Mouse (Mus musculus): ENCODE measurements at regions not wholly inside any gene's neighbourhood (a gene's known extent, or its start where the extent isn't known, plus 50 kb on each side); places are given as distances from the start of the nearest gene placed in this dataset.

DNA sequence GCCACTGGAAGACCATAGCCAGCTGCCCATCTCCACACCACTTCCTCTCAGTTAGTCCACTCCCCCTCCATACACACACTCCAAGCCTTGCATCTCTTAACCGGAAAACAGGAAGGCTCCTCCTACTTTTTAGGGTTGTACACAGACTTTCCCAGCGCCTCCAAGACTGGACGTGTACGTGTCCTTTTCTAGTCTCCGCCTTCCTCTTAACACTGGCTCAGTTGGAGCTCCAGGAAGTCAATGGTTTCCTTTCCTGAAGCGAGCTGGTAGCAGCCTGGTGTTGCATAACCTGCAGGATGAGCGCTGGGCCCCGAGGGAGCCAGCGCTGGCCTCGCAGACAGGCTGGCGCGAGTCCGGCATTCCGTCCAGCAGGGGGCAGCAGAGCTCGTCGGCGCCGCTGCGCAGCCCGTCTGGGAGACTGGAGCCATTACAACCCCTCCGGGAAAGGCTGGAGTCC is 95.5 kb upstream of the Oxgr1 start:
- Histone ChIP-seq H3K36me3 (no peaks in the 10 kb centered on the region), H3K4me1 (no peaks in the 10 kb centered on the region), H3K27me3 (replicated peaks) (no peaks in the 10 kb centered on the region), H3K9ac (no peak overlapping the region), H3K4me2 (peak overlapping the region; percentile 43), H3K9me3 (no peaks in the 10 kb centered on the region), H3K27ac (peak overlapping the region; percentile 33; the same call in 1 of the 2 replicates), H3K4me3 (replicated peaks) (peak overlapping the region; percentile 21; the same call in 1 of the 2 replicates)
- ATAC-seq (ENCODE audit: insufficient read depth, low FRiP score, low read depth): peak; percentile 93
- 1% methylated on average over 21 of the region's 21 CpGs for WGBS

DNA sequence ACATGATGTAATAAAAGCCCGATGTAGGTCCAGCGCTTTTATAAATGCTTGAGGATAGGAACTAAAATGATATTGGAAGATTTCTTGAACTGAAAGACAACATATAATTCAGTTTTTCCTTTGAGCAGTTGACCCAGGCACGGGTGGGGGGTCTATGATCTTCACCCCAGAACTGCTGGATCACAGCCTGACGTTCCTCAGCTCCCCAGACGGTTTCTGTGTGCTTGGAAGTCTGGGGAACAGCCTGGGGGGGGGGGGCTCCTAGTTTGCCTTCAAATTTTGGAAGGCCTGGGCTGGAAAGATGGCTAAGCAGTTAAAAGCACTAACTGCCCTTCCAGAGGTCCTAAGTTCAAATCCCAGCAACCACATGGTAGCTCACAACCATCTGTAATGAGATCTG is 96.3 kb upstream of the Oxgr1 start:
- Histone ChIP-seq H3K36me3 (no peaks in the 10 kb centered on the region), H3K9me3 (no peaks in the 10 kb centered on the region), H3K4me2 (no peak overlapping the region), H3K27ac (no peak overlapping the region), H3K4me3 (replicated peaks) (no peak overlapping the region), H3K9ac (no peak overlapping the region), H3K4me1 (no peaks in the 10 kb centered on the region), H3K27me3 (replicated peaks) (no peaks in the 10 kb centered on the region)
- no peak for ATAC-seq (ENCODE audit: insufficient read depth, low FRiP score, low read depth)
- WGBS: 82% methylated on average over 5 of the region's 5 CpGs

DNA sequence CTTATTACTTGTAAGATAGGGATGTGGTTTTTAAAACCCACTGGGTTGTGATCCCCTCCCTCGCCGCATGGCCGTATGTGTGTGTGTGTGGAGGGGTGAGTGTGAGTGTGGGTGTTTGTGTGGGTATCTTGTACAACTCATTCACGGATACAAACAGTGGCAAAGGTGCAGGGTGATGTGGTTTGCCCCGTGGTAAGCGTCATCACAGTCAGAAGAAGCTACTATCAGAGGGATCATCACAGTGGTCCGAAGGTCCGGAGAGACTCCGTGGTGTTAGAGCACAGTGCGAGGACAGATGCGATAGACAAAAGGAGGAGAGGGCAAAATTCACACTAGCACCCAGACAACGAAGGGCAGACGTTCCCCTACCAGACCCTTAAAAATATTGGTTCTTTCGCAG is 97.0 kb upstream of the Oxgr1 start:
- H3K4me3 ChIP-seq (replicated peaks): no peak overlapping the region
- H3K36me3 ChIP-seq: no peaks in the 10 kb centered on the region
- H3K9me3 ChIP-seq: no peaks in the 10 kb centered on the region
- H3K4me2 ChIP-seq: no peak overlapping the region
- no peak for ATAC-seq (ENCODE audit: insufficient read depth, low FRiP score, low read depth)
- 94% methylated on average over 14 of the region's 14 CpGs for WGBS
- H3K27ac ChIP-seq: no peak overlapping the region
- H3K9ac ChIP-seq: no peak overlapping the region
- H3K4me1 ChIP-seq: no peaks in the 10 kb centered on the region
- no peaks in the 10 kb centered on the region for H3K27me3 ChIP-seq (replicated peaks)

DNA sequence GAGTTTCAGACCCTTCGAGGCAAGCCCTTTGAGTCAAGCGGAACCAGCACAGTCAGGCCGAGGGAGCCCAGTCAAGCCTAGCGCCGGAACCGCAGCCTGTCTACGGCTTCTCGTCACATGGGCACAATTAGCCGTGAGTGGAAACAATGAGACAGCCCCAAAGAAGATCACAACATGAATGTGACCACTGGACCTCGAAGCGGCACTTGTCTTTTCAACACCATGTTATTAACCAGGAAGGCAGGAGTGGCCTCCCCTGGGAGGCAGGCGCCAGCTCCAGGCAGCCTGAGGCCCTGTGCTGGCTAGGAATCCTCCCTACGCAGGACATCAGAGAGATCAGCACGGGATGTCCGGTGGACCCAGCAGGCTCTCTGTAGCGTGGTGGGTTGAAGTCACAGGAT is 97.4 kb upstream of the Oxgr1 start:
- Histone ChIP-seq H3K27ac (no peak overlapping the region), H3K4me2 (no peak overlapping the region), H3K27me3 (replicated peaks) (no peaks in the 10 kb centered on the region), H3K4me1 (no peaks in the 10 kb centered on the region), H3K36me3 (no peaks in the 10 kb centered on the region), H3K9ac (no peak overlapping the region), H3K4me3 (replicated peaks) (no peak overlapping the region), H3K9me3 (no peaks in the 10 kb centered on the region)
- 86% methylated on average over 16 of the region's 16 CpGs for WGBS
- ATAC-seq (ENCODE audit: insufficient read depth, low FRiP score, low read depth): no peak

DNA sequence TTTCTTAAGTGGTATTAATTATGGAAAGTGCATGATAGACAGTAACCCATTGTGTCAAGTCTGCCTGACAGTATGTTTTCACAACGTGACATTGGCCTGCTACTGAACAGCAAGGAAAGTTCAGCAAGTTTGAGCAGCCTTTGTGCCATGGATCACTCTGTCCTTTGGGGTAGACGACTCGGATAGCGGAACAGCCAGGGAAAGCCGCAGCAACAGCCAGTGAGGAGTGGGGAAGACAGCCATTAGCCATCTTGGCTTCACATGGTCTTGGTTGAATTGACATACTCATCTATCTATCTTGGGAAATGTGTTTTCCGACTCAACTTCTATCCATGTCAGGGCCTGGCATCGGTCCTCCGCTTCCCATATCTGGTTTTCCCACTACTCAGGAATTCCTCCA is 98.0 kb upstream of the Oxgr1 start:
- ATAC-seq (ENCODE audit: insufficient read depth, low FRiP score, low read depth): no peak
- Histone ChIP-seq H3K9me3 (no peaks in the 10 kb centered on the region), H3K36me3 (no peaks in the 10 kb centered on the region), H3K4me3 (replicated peaks) (no peak overlapping the region), H3K27me3 (replicated peaks) (no peaks in the 10 kb centered on the region), H3K4me1 (no peaks in the 10 kb centered on the region), H3K9ac (no peak overlapping the region), H3K27ac (no peak overlapping the region), H3K4me2 (no peak overlapping the region)
- 91% methylated on average over 8 of the region's 8 CpGs for WGBS

DNA sequence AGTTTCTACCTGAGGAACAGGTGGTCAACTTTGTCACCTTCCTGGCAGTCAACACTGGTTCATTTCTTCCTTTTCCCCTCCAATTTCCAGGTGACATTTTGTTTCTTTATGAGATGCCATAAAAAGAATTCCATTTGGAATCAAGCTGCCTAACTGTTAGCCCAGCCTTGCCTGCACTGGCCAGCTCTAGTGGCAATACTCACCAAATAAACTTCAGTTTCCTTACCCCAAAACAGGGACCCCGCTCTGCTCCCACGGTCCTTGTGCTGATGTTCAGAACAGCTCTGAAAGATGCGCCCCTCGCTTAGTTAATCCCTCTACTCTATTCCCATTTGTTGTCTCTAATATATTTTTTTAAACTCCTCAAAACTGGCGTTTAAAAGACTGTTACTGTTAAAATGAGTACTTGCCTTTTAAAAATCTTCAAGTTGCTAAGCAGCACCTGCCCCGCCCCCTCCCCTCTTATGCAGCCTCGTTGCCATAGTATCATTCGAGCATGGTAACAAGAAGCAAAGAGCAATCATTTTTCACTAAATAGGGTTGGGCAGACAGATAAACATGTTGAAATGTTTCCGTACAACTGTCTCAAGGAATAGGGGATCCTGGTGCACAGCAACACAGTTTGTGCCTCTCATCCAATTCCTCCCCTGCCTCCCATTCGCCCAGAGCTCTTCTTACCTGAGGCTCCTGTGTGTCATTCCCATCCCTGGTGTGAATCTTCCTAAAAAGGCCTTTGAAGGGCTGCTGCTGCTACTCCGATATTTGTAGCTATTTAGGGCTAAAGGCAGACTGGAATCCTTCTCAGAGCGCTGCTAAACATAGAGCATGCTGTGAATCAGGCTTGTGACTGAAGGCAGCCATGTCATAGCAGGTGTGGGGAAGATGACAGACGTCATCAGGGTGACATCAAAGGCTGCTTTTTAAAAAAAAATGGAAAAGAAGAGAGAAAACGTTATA is 98.8 kb upstream of the Oxgr1 start:
- Histone ChIP-seq H3K27me3 (replicated peaks) (no peaks in the 10 kb centered on the region), H3K4me1 (no peaks in the 10 kb centered on the region), H3K4me2 (no peak overlapping the region), H3K27ac (no peak overlapping the region), H3K36me3 (no peaks in the 10 kb centered on the region), H3K9ac (no peak overlapping the region), H3K9me3 (no peaks in the 10 kb centered on the region), H3K4me3 (replicated peaks) (no peak overlapping the region)
- ATAC-seq (ENCODE audit: insufficient read depth, low FRiP score, low read depth): no peak
- WGBS: 69% methylated on average over 14 of the region's 14 CpGs

DNA sequence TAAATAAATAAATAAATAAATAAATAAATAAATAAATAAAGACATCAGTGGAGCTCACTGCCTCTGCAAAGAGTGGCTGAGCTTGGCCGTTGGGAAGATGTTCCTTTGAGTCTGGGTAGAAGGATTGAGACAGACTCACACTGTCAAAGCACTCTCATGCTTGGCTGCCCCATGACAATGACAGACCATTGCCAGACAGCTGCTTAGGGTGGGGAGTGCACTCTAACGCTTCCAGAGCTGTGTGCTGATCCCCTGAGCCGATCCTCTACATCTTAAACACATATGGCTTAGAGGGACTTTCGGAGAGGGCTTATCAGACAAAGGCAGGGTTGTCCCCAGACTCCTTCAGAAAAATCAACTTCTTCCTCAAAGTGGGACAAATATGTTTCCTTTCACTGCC is 100.0 kb upstream of the Oxgr1 start:
- WGBS: 61% methylated on average over 4 of the region's 4 CpGs
- Histone ChIP-seq H3K4me2 (no peak overlapping the region), H3K9ac (no peak overlapping the region), H3K27me3 (replicated peaks) (no peaks in the 10 kb centered on the region), H3K9me3 (no peaks in the 10 kb centered on the region), H3K4me1 (no peaks in the 10 kb centered on the region), H3K36me3 (no peaks in the 10 kb centered on the region), H3K4me3 (replicated peaks) (no peak overlapping the region), H3K27ac (no peak overlapping the region)
- no peak for ATAC-seq (ENCODE audit: insufficient read depth, low FRiP score, low read depth)

DNA sequence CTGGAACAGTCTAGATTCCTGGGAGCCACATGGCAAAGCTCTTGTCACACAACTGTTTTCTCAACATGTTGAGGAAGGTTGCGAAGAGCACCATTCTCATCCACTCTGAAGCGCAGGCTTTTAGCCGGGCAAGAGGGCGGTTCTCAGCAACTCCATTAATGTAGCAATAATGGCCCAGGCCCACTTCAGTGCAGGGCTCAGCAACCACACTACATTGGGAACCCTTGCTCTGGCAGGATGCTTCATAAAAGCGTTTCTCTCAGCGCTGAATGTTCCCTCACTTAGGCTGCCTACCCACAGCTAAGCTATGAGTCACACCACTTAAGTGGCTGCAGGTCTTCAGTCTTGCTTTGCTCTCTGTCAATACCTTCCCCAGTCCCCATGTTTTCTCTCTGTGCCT is 102.2 kb upstream of the Oxgr1 start:
- Histone ChIP-seq H3K36me3 (no peaks in the 10 kb centered on the region), H3K4me3 (replicated peaks) (no peak overlapping the region), H3K9me3 (no peaks in the 10 kb centered on the region), H3K4me2 (no peak overlapping the region), H3K27ac (no peak overlapping the region), H3K9ac (no peak overlapping the region), H3K4me1 (no peaks in the 10 kb centered on the region), H3K27me3 (replicated peaks) (no peaks in the 10 kb centered on the region)
- WGBS: 88% methylated on average over 6 of the region's 6 CpGs
- ATAC-seq (ENCODE audit: insufficient read depth, low FRiP score, low read depth): no peak

DNA sequence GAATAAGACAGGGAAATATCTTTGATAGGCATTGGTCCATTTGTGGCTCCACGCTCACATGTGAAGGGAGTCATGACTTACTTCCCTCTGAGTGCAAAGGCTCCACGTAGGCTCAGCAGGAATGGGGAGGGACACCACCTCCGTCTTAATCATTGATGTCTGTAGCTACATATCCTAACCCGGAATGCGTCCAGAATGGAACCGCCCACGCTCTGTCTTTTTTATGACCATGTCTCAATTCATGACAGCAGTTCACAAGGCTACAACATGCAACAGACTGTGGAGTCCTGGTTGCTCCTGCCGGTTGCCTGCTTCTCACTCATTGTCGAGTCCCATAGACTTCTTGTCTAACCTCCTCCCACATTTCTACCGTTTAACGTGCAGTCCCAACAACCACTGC is 104.1 kb upstream of the Oxgr1 start:
- no peak overlapping the region for H3K4me2 ChIP-seq
- no peak overlapping the region for H3K9ac ChIP-seq
- 84% methylated on average over 11 of the region's 11 CpGs for WGBS
- H3K36me3 ChIP-seq: no peaks in the 10 kb centered on the region
- no peaks in the 10 kb centered on the region for H3K4me1 ChIP-seq
- ATAC-seq (ENCODE audit: insufficient read depth, low FRiP score, low read depth): no peak
- no peak overlapping the region for H3K4me3 ChIP-seq (replicated peaks)
- no peaks in the 10 kb centered on the region for H3K27me3 ChIP-seq (replicated peaks)
- H3K9me3 ChIP-seq: no peaks in the 10 kb centered on the region
- no peak overlapping the region for H3K27ac ChIP-seq

DNA sequence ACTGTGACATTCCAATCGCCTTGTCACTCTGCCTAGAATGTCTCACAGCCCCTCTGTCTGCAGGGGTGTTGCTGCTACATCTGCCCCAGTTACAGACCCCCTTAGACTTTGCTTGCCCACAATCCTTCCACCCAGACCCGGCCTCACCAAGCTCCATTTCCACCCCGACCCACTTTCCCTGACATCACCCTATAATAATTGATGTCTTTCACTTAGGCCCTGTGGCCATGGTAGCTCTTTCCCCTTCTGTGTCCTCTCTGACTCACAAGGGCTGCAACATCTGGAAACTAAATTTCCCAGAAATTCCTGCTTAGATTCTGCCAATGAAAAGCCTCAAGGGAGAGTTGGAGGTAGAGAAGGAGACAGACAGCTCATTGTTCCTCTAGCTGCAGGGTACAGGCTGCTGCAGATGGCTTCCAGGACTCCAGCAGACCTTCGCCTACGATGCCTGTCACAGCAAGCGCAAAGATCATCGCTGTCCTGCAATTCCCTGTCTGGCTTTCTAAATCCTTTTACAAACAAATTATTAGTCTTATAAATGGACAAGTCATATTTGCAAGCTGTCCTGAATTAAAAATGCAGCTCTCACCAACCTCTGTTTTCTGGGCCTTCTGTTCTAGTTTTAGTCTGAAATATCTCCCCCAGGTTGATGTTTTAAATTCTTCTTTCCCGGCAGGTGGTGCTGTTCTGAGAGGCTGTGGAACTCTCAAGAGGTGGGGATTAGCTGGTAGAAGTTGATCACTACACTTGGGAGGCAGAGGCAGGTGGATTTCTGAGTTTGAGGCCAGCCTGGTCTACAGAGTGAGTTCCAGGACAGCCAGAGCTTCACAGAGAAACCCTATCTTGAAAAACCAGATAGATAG is 104.9 kb upstream of the Oxgr1 start:
- H3K4me3 ChIP-seq (replicated peaks): no peak overlapping the region

DNA sequence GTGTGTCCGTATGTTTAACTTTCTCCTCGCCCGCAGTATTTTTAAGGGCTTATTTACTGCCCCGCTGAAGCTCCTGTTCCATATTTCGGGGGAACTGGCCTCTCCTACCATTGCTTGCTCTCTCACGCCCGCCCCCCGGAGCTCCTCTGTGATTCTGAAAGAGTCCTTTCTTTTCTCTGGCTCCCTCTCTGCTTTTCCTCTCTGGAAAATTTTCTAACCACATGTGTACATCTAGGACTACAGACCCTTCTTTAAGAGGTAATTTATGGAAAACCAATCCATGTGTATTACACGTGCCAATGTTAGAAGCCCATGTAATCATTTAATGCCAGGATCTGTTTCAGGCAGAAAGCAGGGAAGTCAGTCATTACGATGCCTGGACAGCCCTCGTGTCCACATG is 106.6 kb upstream of the Oxgr1 start:
- H3K4me3 ChIP-seq (replicated peaks): no peak overlapping the region
- ATAC-seq (ENCODE audit: insufficient read depth, low FRiP score, low read depth): no peak

More for the DNA sequence above, 104.9 kb upstream of the Oxgr1 start:
- no peak overlapping the region for H3K4me2 ChIP-seq
- no peaks in the 10 kb centered on the region for H3K4me1 ChIP-seq
- no peak overlapping the region for H3K27ac ChIP-seq
- no peaks in the 10 kb centered on the region for H3K27me3 ChIP-seq (replicated peaks)
- no peaks in the 10 kb centered on the region for H3K9me3 ChIP-seq
- no peak for ATAC-seq (ENCODE audit: insufficient read depth, low FRiP score, low read depth)
- WGBS: 70% methylated on average over 8 of the region's 8 CpGs
- no peaks in the 10 kb centered on the region for H3K36me3 ChIP-seq
- H3K9ac ChIP-seq: no peak overlapping the region

DNA sequence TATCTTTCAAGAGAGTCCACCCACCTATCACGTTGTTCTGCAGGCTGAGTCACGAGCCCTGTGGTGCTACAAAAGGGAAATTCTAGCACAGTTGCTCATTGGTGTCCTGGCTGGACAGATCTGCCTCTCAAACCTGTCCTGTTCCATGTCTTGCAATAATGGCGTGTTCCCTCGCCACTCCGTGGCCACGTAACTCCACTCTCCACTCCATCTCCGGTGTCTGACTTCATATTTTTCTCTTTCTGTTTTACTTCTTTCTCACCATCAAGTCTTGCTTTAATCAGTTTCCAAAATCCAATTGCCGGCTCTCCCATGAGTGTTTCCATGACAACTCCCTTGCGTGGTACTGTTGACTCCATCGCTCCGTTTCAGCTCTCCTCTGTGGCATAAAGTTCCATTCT is 107.1 kb upstream of the Oxgr1 start:
- no peaks in the 10 kb centered on the region for H3K9me3 ChIP-seq
- H3K27ac ChIP-seq: no peak overlapping the region
- no peaks in the 10 kb centered on the region for H3K27me3 ChIP-seq (replicated peaks)
- H3K36me3 ChIP-seq: no peaks in the 10 kb centered on the region
- no peak overlapping the region for H3K9ac ChIP-seq
- H3K4me2 ChIP-seq: no peak overlapping the region
- 87% methylated on average over 11 of the region's 11 CpGs for WGBS
- H3K4me3 ChIP-seq (replicated peaks): no peak overlapping the region
- no peak for ATAC-seq (ENCODE audit: insufficient read depth, low FRiP score, low read depth)
- no peaks in the 10 kb centered on the region for H3K4me1 ChIP-seq

More for the DNA sequence above, 106.6 kb upstream of the Oxgr1 start:
- Histone ChIP-seq H3K9me3 (no peaks in the 10 kb centered on the region), H3K27ac (no peak overlapping the region), H3K4me2 (no peak overlapping the region), H3K4me1 (no peaks in the 10 kb centered on the region), H3K9ac (no peak overlapping the region), H3K27me3 (replicated peaks) (no peaks in the 10 kb centered on the region), H3K36me3 (no peaks in the 10 kb centered on the region)
- 80% methylated on average over 11 of the region's 11 CpGs for WGBS

Data from stomach, embryonic 15.5 days (tissue).